Mouse (Mus musculus): ENCODE results near the gene Mlh3. TPM values are rescaled to one million over a fixed set of nuclear protein-coding genes. Genes with fewer than 3 reads are reported as not detected.

Gene Mlh3
- polyA plus RNA-seq, 1 experiment from 2014 or later = 6.1 TPM

- no peak for DNase-seq (ENCODE audit: low spot score)
- Histone ChIP-seq H3K27ac (ENCODE audit: low read depth, low read length) (peak overlapping the region; percentile 25; the same call in 1 of the 2 replicates), H3K4me1 (replicated peaks; ENCODE audit: control insufficient read depth, insufficient read depth, low read length) (peaks cover 4% of the 10 kb centered on the region; the same call in 1 of the 2 replicates), H3K9me3 (ENCODE audit: control insufficient read depth, low read length) (no peaks in the 10 kb centered on the region), H3K9ac (ENCODE audit: low read depth, low read length) (no peak overlapping the region), H3K4me3 (ENCODE audit: low read depth, low read length) (no peak overlapping the region), H3K4me2 (no peak overlapping the region), H3K27me3 (replicated peaks; ENCODE audit: control insufficient read depth, insufficient read depth, low read length) (no peaks in the 10 kb centered on the region), H3K36me3 (ENCODE audit: control insufficient read depth, insufficient read depth, low read length) (peaks cover 27% of the 10 kb centered on the region)
- no peak for ATAC-seq (replicated peaks; ENCODE audit: low FRiP score)
- WGBS = 70% methylated on average over 15 of the region's 15 CpGs
These were observed 42.4 kb downstream of the Mlh3 start for GRCm38 (mm10) chr12:85227876-85228599.

- H3K27ac ChIP-seq (ENCODE audit: low read depth, low read length) = no peak overlapping the region; the same call in 1 of the 2 replicates
- no peak overlapping the region for H3K4me2 ChIP-seq
- no peak overlapping the region for H3K9ac ChIP-seq (ENCODE audit: low read depth, low read length)
- DNase-seq (ENCODE audit: low spot score) = no peak
- peaks cover 4% of the 10 kb centered on the region; the same call in 1 of the 2 replicates for H3K4me1 ChIP-seq (replicated peaks; ENCODE audit: control insufficient read depth, insufficient read depth, low read length)
- H3K27me3 ChIP-seq (replicated peaks; ENCODE audit: control insufficient read depth, insufficient read depth, low read length) = no peaks in the 10 kb centered on the region
- no peak for ATAC-seq (replicated peaks; ENCODE audit: low FRiP score)
- H3K4me3 ChIP-seq (ENCODE audit: low read depth, low read length) = no peak overlapping the region
- peaks cover 35% of the 10 kb centered on the region for H3K36me3 ChIP-seq (ENCODE audit: control insufficient read depth, insufficient read depth, low read length)
- 79% methylated on average over 7 of the region's 7 CpGs for WGBS
- H3K9me3 ChIP-seq (ENCODE audit: control insufficient read depth, low read length) = no peaks in the 10 kb centered on the region
These were observed 43.2 kb downstream of the Mlh3 start for GRCm38 (mm10) chr12:85227227-85227626.

- no peaks in the 10 kb centered on the region for H3K27me3 ChIP-seq (replicated peaks; ENCODE audit: control insufficient read depth, insufficient read depth, low read length)
- 0 out of 2 replicates have a peak, but pooled peaks have one; percentile 15 for ATAC-seq (replicated peaks; ENCODE audit: low FRiP score)
- 2% methylated on average over 12 of the region's 12 CpGs for WGBS
- peak overlapping the region; percentile 74 for H3K9ac ChIP-seq (ENCODE audit: low read depth, low read length)
- H3K4me1 ChIP-seq (replicated peaks; ENCODE audit: control insufficient read depth, insufficient read depth, low read length) = peaks cover 6% of the 10 kb centered on the region; the same call in 1 of the 2 replicates
- peak overlapping the region; percentile 83 for H3K4me2 ChIP-seq
- H3K4me3 ChIP-seq (ENCODE audit: low read depth, low read length) = peak overlapping the region; percentile 88
- peaks cover 22% of the 10 kb centered on the region for H3K36me3 ChIP-seq (ENCODE audit: control insufficient read depth, insufficient read depth, low read length)
- H3K9me3 ChIP-seq (ENCODE audit: control insufficient read depth, low read length) = no peaks in the 10 kb centered on the region
- peak overlapping the region; percentile 56 for H3K27ac ChIP-seq (ENCODE audit: low read depth, low read length)
- DNase-seq (ENCODE audit: low spot score) = no peak
These were observed 50.5 kb downstream of the Mlh3 start for GRCm38 (mm10) chr12:85219905-85220290.

GRCm38 (mm10) chr12:85219236-85219904, 51.0 kb downstream of the Mlh3 start, which contains the start of gene Eif2b2:
TSS of gene Eif2b2 (plus strand) at chr12:85219481.
- Histone ChIP-seq H3K4me3 (ENCODE audit: low read depth, low read length) (peak within 1 kb of the TSS; percentile 88), H3K4me1 (replicated peaks; ENCODE audit: control insufficient read depth, insufficient read depth, low read length) (peaks cover 6% of the 10 kb centered on the region; the same call in 1 of the 2 replicates), H3K27ac (ENCODE audit: low read depth, low read length) (peak within 1 kb of the TSS; percentile 56), H3K9ac (ENCODE audit: low read depth, low read length) (peak within 1 kb of the TSS; percentile 74), H3K9me3 (ENCODE audit: control insufficient read depth, low read length) (no peaks in the 10 kb centered on the region), H3K4me2 (peak within 1 kb of the TSS; percentile 83), H3K36me3 (ENCODE audit: control insufficient read depth, insufficient read depth, low read length) (peaks cover 18% of the 10 kb centered on the region), H3K27me3 (replicated peaks; ENCODE audit: control insufficient read depth, insufficient read depth, low read length) (no peaks in the 10 kb centered on the region)
- ATAC-seq (replicated peaks; ENCODE audit: low FRiP score) (peak; percentile 100), DNase-seq (ENCODE audit: low spot score) (peak; percentile 94)
- under 1% methylated on average over 54 of the region's 54 CpGs for WGBS

- ATAC-seq (replicated peaks; ENCODE audit: low FRiP score) = no peak
These were observed 52.6 kb downstream of the Mlh3 start for GRCm38 (mm10) chr12:85217733-85218310.

GRCm38 (mm10) chr12:85215031-85215430, 55.4 kb downstream of the Mlh3 start:
- DNase-seq (ENCODE audit: low spot score) (no peak), ATAC-seq (replicated peaks; ENCODE audit: low FRiP score) (no peak)
- peaks cover 1% of the 10 kb centered on the region; the same call in 1 of the 2 replicates for H3K4me1 ChIP-seq (replicated peaks; ENCODE audit: control insufficient read depth, insufficient read depth, low read length)
- H3K9me3 ChIP-seq (ENCODE audit: control insufficient read depth, low read length) = no peaks in the 10 kb centered on the region
- H3K27ac ChIP-seq (ENCODE audit: low read depth, low read length) = no peak overlapping the region
- H3K9ac ChIP-seq (ENCODE audit: low read depth, low read length) = no peak overlapping the region
- WGBS = 81% methylated on average over 5 of the region's 5 CpGs
- no peak overlapping the region for H3K4me3 ChIP-seq (ENCODE audit: low read depth, low read length)
- no peak overlapping the region for H3K4me2 ChIP-seq
- no peaks in the 10 kb centered on the region for H3K36me3 ChIP-seq (ENCODE audit: control insufficient read depth, insufficient read depth, low read length)
- no peaks in the 10 kb centered on the region for H3K27me3 ChIP-seq (replicated peaks; ENCODE audit: control insufficient read depth, insufficient read depth, low read length)

More at GRCm38 (mm10) chr12:85217733-85218310, 52.6 kb downstream of the Mlh3 start:
- no peak for DNase-seq (ENCODE audit: low spot score)
- H3K4me2 ChIP-seq = no peak overlapping the region
- H3K27ac ChIP-seq (ENCODE audit: low read depth, low read length) = no peak overlapping the region
- peaks cover 6% of the 10 kb centered on the region for H3K36me3 ChIP-seq (ENCODE audit: control insufficient read depth, insufficient read depth, low read length)
- peaks cover 6% of the 10 kb centered on the region; the same call in 1 of the 2 replicates for H3K4me1 ChIP-seq (replicated peaks; ENCODE audit: control insufficient read depth, insufficient read depth, low read length)
- no peaks in the 10 kb centered on the region for H3K27me3 ChIP-seq (replicated peaks; ENCODE audit: control insufficient read depth, insufficient read depth, low read length)
- WGBS = 71% methylated on average over 2 of the region's 2 CpGs
- no peak overlapping the region for H3K4me3 ChIP-seq (ENCODE audit: low read depth, low read length)
- H3K9me3 ChIP-seq (ENCODE audit: control insufficient read depth, low read length) = no peaks in the 10 kb centered on the region
- no peak overlapping the region for H3K9ac ChIP-seq (ENCODE audit: low read depth, low read length)

GRCm38 (mm10) chr12:85208687-85209199, 61.7 kb downstream of the Mlh3 start:
- WGBS = 34% methylated on average over 7 of the region's 7 CpGs
- no peak overlapping the region for H3K4me2 ChIP-seq
- no peaks in the 10 kb centered on the region for H3K9me3 ChIP-seq (ENCODE audit: control insufficient read depth, low read length)
- H3K4me1 ChIP-seq (replicated peaks; ENCODE audit: control insufficient read depth, insufficient read depth, low read length) = no peaks in the 10 kb centered on the region
- no peaks in the 10 kb centered on the region for H3K36me3 ChIP-seq (ENCODE audit: control insufficient read depth, insufficient read depth, low read length)
- ATAC-seq (replicated peaks; ENCODE audit: low FRiP score) = no peak
- no peak overlapping the region for H3K4me3 ChIP-seq (ENCODE audit: low read depth, low read length)
- H3K9ac ChIP-seq (ENCODE audit: low read depth, low read length) = no peak overlapping the region
- H3K27ac ChIP-seq (ENCODE audit: low read depth, low read length) = no peak overlapping the region
- no peak for DNase-seq (ENCODE audit: low spot score)
- H3K27me3 ChIP-seq (replicated peaks; ENCODE audit: control insufficient read depth, insufficient read depth, low read length) = no peaks in the 10 kb centered on the region

- DNase-seq (ENCODE audit: low spot score) (no peak), ATAC-seq (replicated peaks; ENCODE audit: low FRiP score) (no peak)
- no peaks in the 10 kb centered on the region for H3K36me3 ChIP-seq (ENCODE audit: control insufficient read depth, insufficient read depth, low read length)
- H3K4me3 ChIP-seq (ENCODE audit: low read depth, low read length) = no peak overlapping the region
- WGBS = 77% methylated on average over 10 of the region's 10 CpGs
- no peak overlapping the region for H3K9ac ChIP-seq (ENCODE audit: low read depth, low read length)
- no peak overlapping the region for H3K27ac ChIP-seq (ENCODE audit: low read depth, low read length)
- no peaks in the 10 kb centered on the region for H3K9me3 ChIP-seq (ENCODE audit: control insufficient read depth, low read length)
- no peaks in the 10 kb centered on the region for H3K27me3 ChIP-seq (replicated peaks; ENCODE audit: control insufficient read depth, insufficient read depth, low read length)
- no peak overlapping the region for H3K4me2 ChIP-seq
- 0 out of 2 replicates have a peak, but pooled peaks cover 3% of the 10 kb centered on the region for H3K4me1 ChIP-seq (replicated peaks; ENCODE audit: control insufficient read depth, insufficient read depth, low read length)
These were observed 65.0 kb downstream of the Mlh3 start for GRCm38 (mm10) chr12:85205425-85205824.
